Mouse (Mus musculus) heart, embryonic 15.5 days (tissue): ENCODE measurements around the gene Kmt5c. TPM values are rescaled to one million over a fixed set of nuclear protein-coding genes. Genes with fewer than 3 reads are reported as not detected.

Experiments
- ATAC-seq: fragments of 200-750 bp; cut with Nextera tagmentation; replicated peaks from 2 replicates; pipeline ENCODE4 v1.8.0; 2017; ENCODE audit warnings: low read depth, moderate TSS enrichment; ENCODE audit not compliant: insufficient number of reproducible peaks, insufficient read depth, low FRiP score
- H3K27ac ChIP-seq: fragments of 300-500 bp; sonication (generic); 2 replicates; pipeline ENCODE4 v1.5.1; 2015; ENCODE audit warnings: mild to moderate bottlenecking, inconsistent platforms
- H3K27me3 ChIP-seq: fragments of 300-500 bp; sonication (generic); 2 replicates; pipeline ENCODE4 v1.6.1; 2015; ENCODE audit warnings: inconsistent platforms
- H3K36me3 ChIP-seq: fragments of 300-500 bp; sonication (generic); 2 replicates; pipeline ENCODE4 v1.6.1; 2015; ENCODE audit warnings: mild to moderate bottlenecking, inconsistent platforms
- H3K4me1 ChIP-seq: fragments of 300-500 bp; sonication (generic); replicated peaks from 2 replicates; pipeline ENCODE4 v1.6.1; 2015; ENCODE audit warnings: inconsistent platforms
- H3K4me2 ChIP-seq: fragments of 300-500 bp; sonication (generic); 2 replicates; pipeline ENCODE4 v1.6.1; 2015; ENCODE audit warnings: inconsistent platforms, mild to moderate bottlenecking, moderate library complexity
- H3K4me3 ChIP-seq: fragments of 300-500 bp; sonication (generic); 2 replicates; pipeline ENCODE4 v1.5.1; 2015; ENCODE audit warnings: mild to moderate bottlenecking, inconsistent platforms
- H3K9ac ChIP-seq: fragments of 300-500 bp; sonication (generic); 2 replicates; pipeline ENCODE4 v1.6.1; 2015; ENCODE audit warnings: mild to moderate bottlenecking, inconsistent platforms
- H3K9me3 ChIP-seq: fragments of 300-500 bp; sonication (generic); replicated peaks from 2 replicates; pipeline ENCODE4 v1.6.1; 2016; ENCODE audit warnings: inconsistent platforms
- WGBS: fragments of 180-500 bp; shearing (Covaris S2); methylation state at CpG from one replicate; pipeline ENCODE4 v1.1.7; 2015; ENCODE audit warnings: mixed read lengths; 5-methylcytosine and 5-hydroxymethylcytosine counted together
- polyA plus RNA-seq: library from polyadenylated mRNA; unstranded; fragments of >200 nt; fragmentation: Nextera tagmentation; extraction: Ambion mirVana; gene quantifications from 2 replicates; pipeline ENCODE4 v1.2.1, GENCODE M21; 2015

The Kmt5c gene
- polyA plus RNA-seq, 1 experiment from 2014 or later = 47.8 TPM

DNA sequence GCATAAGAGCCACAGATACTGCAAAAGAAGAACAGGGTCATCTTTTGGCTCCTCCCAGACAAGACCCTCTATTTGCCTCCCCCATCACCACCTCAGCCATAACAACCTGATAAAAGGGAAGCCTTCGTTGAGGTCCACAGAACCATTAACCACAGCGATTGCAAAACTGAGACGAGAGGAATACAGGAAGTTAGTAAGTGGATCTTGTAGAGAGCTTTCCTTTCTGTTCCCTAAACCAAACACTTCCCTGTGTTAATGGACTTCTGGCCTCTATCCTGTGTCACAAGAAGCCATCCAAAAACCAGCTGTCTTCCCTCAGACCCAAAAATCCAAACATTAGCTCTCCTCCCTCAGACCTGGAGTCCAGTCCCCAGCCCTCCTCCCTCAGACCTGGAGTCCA lies 15.6 kb upstream of the Kmt5c start:
- ATAC-seq = no peak
- Histone ChIP-seq H3K9me3 (no peaks in the 10 kb centered on the region), H3K4me2 (no peak overlapping the region), H3K4me3 (no peak overlapping the region), H3K36me3 (no peaks in the 10 kb centered on the region), H3K27ac (no peak overlapping the region), H3K4me1 (no peaks in the 10 kb centered on the region), H3K27me3 (no peaks in the 10 kb centered on the region), H3K9ac (no peak overlapping the region)
- WGBS = 51% methylated on average over 3 of the region's 3 CpGs

DNA sequence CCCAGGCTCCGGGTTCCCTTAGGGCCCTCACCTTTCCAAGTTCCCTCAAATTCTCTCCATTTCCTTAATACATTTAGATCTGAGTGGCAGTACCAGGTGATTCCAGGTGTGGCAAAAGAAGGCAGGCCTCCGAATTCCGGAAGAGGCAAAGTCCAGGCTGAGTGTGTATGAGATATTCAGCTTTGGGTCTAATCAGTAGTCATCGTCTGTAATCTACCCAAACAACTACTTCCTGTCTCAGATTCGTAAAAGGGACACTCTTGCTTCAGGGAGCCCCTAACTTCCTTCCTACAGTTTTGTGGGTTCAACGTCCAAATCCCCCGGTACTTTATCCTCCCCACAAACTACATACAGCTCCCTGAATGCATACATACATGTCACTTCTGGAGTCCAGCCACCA lies 14.7 kb upstream of the Kmt5c start, which contains the start of gene Tmem150b:
Gene Tmem150b, minus strand, starts transcription at position 81 of the 400 bp plus-strand sequence.
- Histone ChIP-seq H3K27ac (no peak within 1 kb of the TSS), H3K9ac (no peak within 1 kb of the TSS), H3K4me2 (peak within 1 kb of the TSS; percentile 56; the same call in 1 of the 2 replicates), H3K4me3 (no peak within 1 kb of the TSS), H3K27me3 (no peaks in the 10 kb centered on the region), H3K9me3 (no peaks in the 10 kb centered on the region), H3K36me3 (no peaks in the 10 kb centered on the region), H3K4me1 (no peaks in the 10 kb centered on the region)
- ATAC-seq = no peak
- 54% methylated on average over 7 of the region's 7 CpGs for WGBS

DNA sequence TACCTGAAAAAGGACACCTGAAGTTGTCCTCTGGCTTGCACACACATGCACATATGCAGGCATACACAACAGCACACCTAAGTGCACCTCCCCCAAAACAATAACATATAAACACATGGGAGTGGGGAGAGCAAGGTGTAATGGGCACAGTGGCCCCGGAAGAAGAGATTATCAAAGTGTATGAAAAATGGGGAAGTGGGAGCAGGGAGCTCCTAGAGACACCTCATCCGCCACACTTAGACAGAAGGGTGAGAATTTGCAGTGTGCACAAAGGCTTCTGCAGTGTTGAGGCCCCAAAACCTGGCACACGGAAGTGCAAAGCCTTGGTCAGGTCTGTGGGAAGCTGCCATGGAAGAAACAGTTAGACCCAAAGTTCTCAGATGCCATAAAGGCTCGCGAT lies 8.8 kb upstream of the Kmt5c start:
- Histone ChIP-seq H3K4me2 (no peak overlapping the region), H3K27ac (no peak overlapping the region), H3K9me3 (no peaks in the 10 kb centered on the region), H3K27me3 (no peaks in the 10 kb centered on the region), H3K36me3 (no peaks in the 10 kb centered on the region), H3K4me1 (no peaks in the 10 kb centered on the region), H3K9ac (no peak overlapping the region), H3K4me3 (no peak overlapping the region)
- ATAC-seq = no peak
- 73% methylated on average over 5 of the region's 5 CpGs for WGBS

DNA sequence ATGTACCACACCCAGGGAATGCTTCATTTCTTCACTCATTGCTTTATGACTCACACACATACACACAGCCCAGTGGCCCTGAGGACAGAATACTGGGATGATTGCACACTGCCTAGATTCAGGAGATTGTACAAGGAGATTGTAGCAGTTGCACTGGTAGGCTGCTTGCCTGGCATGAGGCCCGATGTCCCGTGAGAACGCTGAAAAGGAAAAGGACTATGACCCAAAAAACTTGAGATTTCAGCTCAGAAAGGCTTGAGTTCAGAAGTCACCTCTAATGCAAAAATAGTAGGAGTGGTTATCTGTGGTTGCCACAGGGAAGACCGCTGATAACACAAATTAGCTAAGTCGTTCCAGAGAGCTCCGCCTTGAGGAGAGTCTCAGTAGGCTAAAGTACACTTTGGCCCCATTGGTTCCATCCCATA lies 6.9 kb upstream of the Kmt5c start:
- no peak for ATAC-seq
- Histone ChIP-seq H3K4me3 (no peak overlapping the region), H3K27me3 (no peaks in the 10 kb centered on the region), H3K9ac (no peak overlapping the region), H3K4me1 (no peaks in the 10 kb centered on the region), H3K36me3 (no peaks in the 10 kb centered on the region), H3K27ac (no peak overlapping the region), H3K9me3 (no peaks in the 10 kb centered on the region), H3K4me2 (no peak overlapping the region)
- 47% methylated on average over 6 of the region's 6 CpGs for WGBS

DNA sequence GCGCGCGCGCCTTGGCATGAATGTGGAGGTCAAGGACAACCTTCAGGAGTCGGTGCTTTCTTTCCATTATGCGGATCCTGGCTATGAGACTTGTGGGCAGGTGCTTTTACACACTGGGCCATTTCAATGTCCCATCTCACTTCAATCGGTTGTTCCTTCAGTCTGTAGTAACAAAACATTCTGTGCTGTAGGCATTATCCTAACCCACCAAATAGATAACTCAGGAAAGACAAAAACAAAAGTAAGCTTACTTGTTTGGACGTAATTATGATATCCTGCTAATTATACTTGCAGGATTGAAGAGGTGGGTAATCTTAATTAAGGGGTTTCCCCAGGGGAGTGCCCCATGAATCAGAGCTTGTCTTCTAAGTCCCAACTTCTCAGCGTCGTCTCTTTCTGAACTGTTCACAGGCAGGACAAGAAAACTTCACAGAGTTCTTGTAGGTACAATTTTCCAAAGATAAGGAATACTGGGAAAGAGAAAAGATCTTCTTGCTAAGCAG lies 823 bp upstream of the Kmt5c start:
- peak overlapping the region; percentile 69 for H3K4me2 ChIP-seq
- H3K27ac ChIP-seq = peak overlapping the region; percentile 73
- 51% methylated on average over 10 of the region's 10 CpGs for WGBS
- no peaks in the 10 kb centered on the region for H3K27me3 ChIP-seq
- no peaks in the 10 kb centered on the region for H3K9me3 ChIP-seq
- ATAC-seq = no peak
- peaks cover 28% of the 10 kb centered on the region for H3K4me1 ChIP-seq
- peak overlapping the region; percentile 46 for H3K4me3 ChIP-seq
- H3K36me3 ChIP-seq = no peaks in the 10 kb centered on the region; the same call in 1 of the 2 replicates
- 0 out of 2 replicates have a peak overlapping the region, but pooled peaks have one; percentile 13 for H3K9ac ChIP-seq

DNA sequence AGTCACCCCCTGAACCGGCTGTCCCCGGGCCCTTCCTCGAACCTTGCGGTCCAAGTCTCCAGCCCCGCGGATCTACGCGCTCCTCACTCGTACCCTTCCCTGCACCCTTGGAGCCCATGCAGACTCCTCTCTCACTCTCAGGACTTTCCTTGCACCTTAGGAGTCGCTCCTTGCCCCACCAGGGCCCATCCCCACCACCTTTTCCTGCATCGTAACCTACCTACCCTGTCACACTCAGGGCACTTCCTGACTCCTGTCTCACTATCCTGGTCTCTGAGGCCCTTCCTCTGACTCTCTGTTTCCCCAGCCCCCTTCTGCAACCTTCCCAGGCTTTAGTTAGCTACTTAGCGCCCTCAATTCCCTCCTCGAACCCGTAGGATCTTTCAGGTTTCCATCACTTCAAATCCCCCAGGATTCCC lies 403 bp downstream of the Kmt5c start:
- peaks cover 28% of the 10 kb centered on the region for H3K4me1 ChIP-seq
- WGBS = under 1% methylated on average over 14 of the region's 14 CpGs
- H3K9ac ChIP-seq = peak overlapping the region; percentile 76
- peak overlapping the region; percentile 68 for H3K4me3 ChIP-seq
- peak overlapping the region; percentile 89 for H3K27ac ChIP-seq
- H3K9me3 ChIP-seq = no peaks in the 10 kb centered on the region
- no peaks in the 10 kb centered on the region for H3K27me3 ChIP-seq
- H3K4me2 ChIP-seq = peak overlapping the region; percentile 80
- H3K36me3 ChIP-seq = peaks cover 9% of the 10 kb centered on the region; the same call in 1 of the 2 replicates
- ATAC-seq = peak; percentile 4

DNA sequence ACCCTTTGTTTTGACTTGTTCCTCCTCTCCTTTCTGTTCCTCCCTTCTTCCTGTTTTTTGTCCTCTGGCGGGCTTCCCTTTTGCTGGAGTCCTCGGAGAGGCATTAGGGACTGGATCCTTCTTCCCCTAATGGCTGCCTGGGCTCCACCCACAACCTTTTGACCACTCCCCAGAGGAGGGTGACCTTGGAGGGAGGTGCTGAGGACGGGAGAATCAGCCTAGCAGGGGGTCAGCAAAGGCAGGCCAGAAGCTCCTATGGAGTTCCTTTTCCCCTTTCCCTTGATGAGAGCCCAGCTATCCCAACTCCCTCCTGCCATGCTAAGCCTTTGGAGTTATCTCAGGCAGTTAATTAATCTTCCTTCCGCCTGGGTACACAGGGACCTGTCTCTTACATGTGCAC lies 1.2 kb downstream of the Kmt5c start:
- 4% methylated on average over 4 of the region's 4 CpGs for WGBS
- peak overlapping the region; percentile 89 for H3K27ac ChIP-seq
- H3K4me1 ChIP-seq = peaks cover 28% of the 10 kb centered on the region
- H3K4me2 ChIP-seq = peak overlapping the region; percentile 80
- no peaks in the 10 kb centered on the region for H3K27me3 ChIP-seq
- H3K4me3 ChIP-seq = peak overlapping the region; percentile 68
- peak overlapping the region; percentile 76 for H3K9ac ChIP-seq
- no peak for ATAC-seq
- H3K36me3 ChIP-seq = peaks cover 15% of the 10 kb centered on the region; the same call in 1 of the 2 replicates
- H3K9me3 ChIP-seq = no peaks in the 10 kb centered on the region

DNA sequence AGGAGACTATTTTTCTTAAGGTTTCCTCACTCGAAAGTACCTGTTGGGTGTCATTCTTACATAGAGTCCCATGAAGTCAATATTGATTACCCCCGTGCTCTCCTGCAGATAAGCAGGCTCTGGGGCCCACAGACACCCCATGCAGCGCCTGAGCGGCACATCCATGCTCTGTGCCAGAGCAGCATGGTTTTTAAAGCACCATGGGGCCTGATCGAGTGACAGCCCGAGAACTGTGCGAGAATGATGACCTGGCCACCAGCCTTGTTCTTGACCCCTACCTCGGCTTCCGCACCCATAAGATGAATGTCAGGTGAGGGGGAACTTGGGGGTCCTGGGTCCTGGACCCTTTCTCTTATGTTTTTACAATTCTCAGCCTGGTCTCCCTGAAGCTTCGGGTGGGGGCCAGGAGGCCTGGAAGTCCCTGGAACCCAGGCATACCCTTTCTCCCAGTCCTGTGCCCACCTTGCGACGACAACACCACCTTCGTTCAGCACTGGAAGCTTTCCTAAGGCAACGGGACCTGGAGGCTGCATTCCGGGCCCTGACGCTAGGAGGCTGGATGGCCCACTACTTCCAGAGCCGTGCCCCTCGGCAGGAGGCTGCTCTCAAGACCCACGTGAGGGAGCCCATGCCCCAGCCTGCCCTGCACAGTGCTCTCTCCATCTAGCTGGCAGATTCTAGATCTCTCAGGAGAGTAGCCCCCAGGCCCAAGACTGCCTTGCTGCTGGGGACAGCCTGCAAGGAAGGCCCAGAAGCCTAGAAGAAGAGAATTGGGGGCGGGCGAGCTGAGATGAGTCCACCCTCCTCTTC lies 2.0 kb downstream of the Kmt5c start:
- no peaks in the 10 kb centered on the region for H3K27me3 ChIP-seq
- H3K4me2 ChIP-seq = peak overlapping the region; percentile 80
- peaks cover 20% of the 10 kb centered on the region; the same call in 1 of the 2 replicates for H3K36me3 ChIP-seq
- 79% methylated on average over 21 of the region's 21 CpGs for WGBS
- ATAC-seq = no peak
- H3K9me3 ChIP-seq = no peaks in the 10 kb centered on the region
- peak overlapping the region; percentile 89 for H3K27ac ChIP-seq
- H3K4me3 ChIP-seq = peak overlapping the region; percentile 68
- peaks cover 28% of the 10 kb centered on the region for H3K4me1 ChIP-seq
- H3K9ac ChIP-seq = peak overlapping the region; percentile 76; the same call in 1 of the 2 replicates

DNA sequence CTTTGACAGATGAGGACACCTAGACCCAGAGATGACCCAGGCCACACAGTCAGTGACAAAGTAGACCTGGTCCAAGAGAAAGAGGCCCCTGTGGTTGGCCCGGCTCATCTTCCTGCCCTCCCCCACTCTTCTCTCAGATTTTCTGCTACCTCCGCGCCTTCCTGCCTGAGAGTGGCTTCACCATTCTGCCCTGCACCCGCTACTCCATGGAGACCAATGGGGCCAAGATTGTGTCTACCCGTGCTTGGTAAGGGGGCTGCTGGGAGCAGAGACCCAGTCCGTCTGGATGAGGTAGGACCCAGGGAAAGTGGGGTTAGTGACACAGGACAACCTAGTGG lies 2.5 kb downstream of the Kmt5c start:
- no peak overlapping the region for H3K4me3 ChIP-seq
- no peaks in the 10 kb centered on the region for H3K27me3 ChIP-seq
- 0 out of 2 replicates have a peak overlapping the region, but pooled peaks have one; percentile 10 for H3K9ac ChIP-seq
- no peaks in the 10 kb centered on the region for H3K9me3 ChIP-seq
- ATAC-seq = no peak
- H3K4me2 ChIP-seq = peak overlapping the region; percentile 80; the same call in 1 of the 2 replicates
- H3K36me3 ChIP-seq = peaks cover 20% of the 10 kb centered on the region; the same call in 1 of the 2 replicates
- peaks cover 28% of the 10 kb centered on the region for H3K4me1 ChIP-seq
- 85% methylated on average over 6 of the region's 6 CpGs for WGBS
- no peak overlapping the region for H3K27ac ChIP-seq

DNA sequence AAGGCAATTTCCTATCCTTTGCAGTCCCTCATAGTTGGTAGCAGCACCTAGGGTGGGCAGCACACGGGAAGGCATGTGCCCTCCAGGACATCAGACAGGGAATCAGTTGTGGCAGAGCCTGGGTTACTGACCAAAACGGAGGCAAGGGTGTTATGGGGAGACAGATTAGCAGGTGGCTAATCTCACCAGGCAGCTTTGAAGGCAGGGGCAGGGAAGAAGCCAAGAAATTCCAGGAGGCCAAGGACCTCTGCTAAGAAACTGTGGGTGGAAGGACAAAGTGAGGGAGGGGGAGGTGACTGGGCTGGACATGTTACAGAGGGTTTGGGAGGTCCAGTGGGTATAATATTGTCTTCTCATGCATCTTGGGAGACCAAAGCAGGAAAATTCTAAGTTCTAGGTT lies 3.4 kb downstream of the Kmt5c start:
- Histone ChIP-seq H3K9ac (no peak overlapping the region), H3K27me3 (no peaks in the 10 kb centered on the region), H3K27ac (no peak overlapping the region), H3K4me2 (no peak overlapping the region), H3K4me1 (peaks cover 28% of the 10 kb centered on the region), H3K36me3 (peaks cover 20% of the 10 kb centered on the region; the same call in 1 of the 2 replicates), H3K9me3 (no peaks in the 10 kb centered on the region), H3K4me3 (no peak overlapping the region)
- no peak for ATAC-seq
- WGBS = 48% methylated on average over 2 of the region's 2 CpGs

DNA sequence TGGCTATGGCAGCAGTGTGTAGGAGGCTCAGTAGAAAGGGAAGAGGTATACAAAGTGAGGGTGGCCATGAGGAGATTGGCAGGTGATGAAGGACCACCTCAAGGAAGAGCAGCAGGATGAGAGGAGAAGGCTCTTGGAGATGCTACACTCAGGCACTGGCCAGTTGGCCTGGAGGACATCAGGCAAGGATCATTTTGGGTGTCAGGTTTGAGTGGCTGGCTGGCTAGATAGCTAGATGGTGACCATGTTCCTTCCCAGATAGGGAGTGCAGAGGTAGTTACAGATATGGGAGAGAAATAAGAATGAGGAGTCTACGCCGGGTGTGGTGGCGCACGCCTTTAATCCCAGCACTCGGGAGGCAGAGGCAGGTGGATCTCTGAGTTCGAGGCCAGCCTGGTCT lies 5.0 kb downstream of the Kmt5c start:
- H3K4me1 ChIP-seq = peaks cover 23% of the 10 kb centered on the region
- H3K36me3 ChIP-seq = peaks cover 20% of the 10 kb centered on the region; the same call in 1 of the 2 replicates
- no peak overlapping the region for H3K4me2 ChIP-seq
- no peak overlapping the region for H3K9ac ChIP-seq
- ATAC-seq = no peak
- H3K9me3 ChIP-seq = no peaks in the 10 kb centered on the region
- H3K27ac ChIP-seq = no peak overlapping the region
- no peaks in the 10 kb centered on the region for H3K27me3 ChIP-seq
- no peak overlapping the region for H3K4me3 ChIP-seq
- WGBS = 96% methylated on average over 6 of the region's 6 CpGs
